ENCODE assay signal across 21 mouse cellular contexts in the genomic region with DNA sequence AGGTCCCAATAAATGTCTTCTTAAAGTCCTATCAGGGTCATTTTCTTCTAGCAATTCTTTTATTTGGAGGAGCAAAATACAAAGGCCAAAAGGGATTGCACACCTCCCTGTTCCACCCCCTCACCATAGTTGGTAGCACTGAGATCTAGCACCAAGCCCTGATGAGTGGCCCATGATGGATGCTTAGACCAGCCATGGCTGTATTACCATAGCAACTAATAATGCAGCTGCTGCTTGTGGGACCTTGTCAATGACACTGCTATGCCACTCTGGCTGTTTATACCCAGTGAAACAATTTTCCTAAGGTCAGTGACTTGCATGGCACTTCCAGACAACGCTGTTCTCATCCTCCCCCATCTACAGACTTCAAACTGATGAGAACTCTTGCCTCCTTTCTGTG.
DNase-seq lines count a peak whose midpoint lies in the region; ATAC-seq and TF ChIP-seq lines count a peak whose summit lies in the region.
"Had no signal": no experiment of that assay in that cellular context is flagged by ENCODE, and none has a peak within 500 bp of the region (broad histone marks: within the 10 kb centered on the region; RNA-seq: fewer than 3 reads in every experiment).

No protein-coding gene starts in this region.

- TF ChIP-seq EP300 in MEL (IDR thresholded peaks at IDR 0.05; ENCODE audit: low read depth in 1 of 2, low read length in 2 of 2): no peak

- peaks cover 28% of the 10 kb centered on the region for H3K4me1 ChIP-seq in hindbrain, embryonic 15.5 days (replicated peaks)
- peaks cover 47% of the 10 kb centered on the region for H3K4me1 ChIP-seq in hindbrain, embryonic 13.5 days (replicated peaks)
- peaks cover 25% of the 10 kb centered on the region for H3K4me1 ChIP-seq in midbrain, embryonic 13.5 days (replicated peaks)
- no peaks in the 10 kb centered on the region for H3K4me1 ChIP-seq in midbrain, postnatal 0 days (ENCODE audit: insufficient read depth, low read length)
- peaks cover 41 to 58% of the 10 kb centered on the region in 2 experiments for H3K4me1 ChIP-seq in MEL (ENCODE audit: control insufficient read depth in 1 of 2, insufficient read depth in 2 of 2, low read length in 2 of 2)
- H3K4me1 ChIP-seq: embryonic facial prominence, embryonic 10.5 days; embryonic facial prominence, embryonic 12.5 days had no signal

- no peak for TF ChIP-seq RAD21 in MEL (IDR thresholded peaks at IDR 0.05; ENCODE audit: low read depth, low read length)

- DNase-seq in layer of hippocampus, adult 2 months (ENCODE audit: low spot score in 2 of 2): no peak
- no peak for DNase-seq in layer of hippocampus, postnatal 36 days
- DNase-seq in midbrain, postnatal 0 days (ENCODE audit: low spot score): no peak
- no peak for DNase-seq in MEL (ENCODE audit: low read depth, low spot score)
- DNase-seq in gastrocnemius, postnatal 36 days: no peak
- DNase-seq: adrenal gland, adult 8-10 months; adrenal gland, postnatal 14 days; adrenal gland, postnatal 36 days; cerebellum, adult 11-12 months; cerebellum, adult 2 months; cerebellum, adult 9-10 months; cerebellum, postnatal 25 days had no signal

- no peak overlapping the region for H3K9ac ChIP-seq in hindbrain, embryonic 15.5 days
- no peak overlapping the region for H3K9ac ChIP-seq in hindbrain, embryonic 13.5 days
- no peak overlapping the region for H3K9ac ChIP-seq in midbrain, embryonic 13.5 days (replicated peaks)
- H3K9ac ChIP-seq in midbrain, postnatal 0 days (replicated peaks; ENCODE audit: low read length, poor library complexity, severe bottlenecking): no peak overlapping the region
- no peak overlapping the region for H3K9ac ChIP-seq in MEL (ENCODE audit: control insufficient read depth, low read depth, low read length, poor library complexity, severe bottlenecking)
- H3K9ac ChIP-seq: embryonic facial prominence, embryonic 12.5 days; forebrain, embryonic 13.5 days; forebrain, embryonic 15.5 days had no signal

- H3K36me3 ChIP-seq in hindbrain, embryonic 15.5 days: no peaks in the 10 kb centered on the region
- no peaks in the 10 kb centered on the region for H3K36me3 ChIP-seq in hindbrain, embryonic 13.5 days
- peaks cover 11% of the 10 kb centered on the region for H3K36me3 ChIP-seq in midbrain, embryonic 13.5 days
- H3K36me3 ChIP-seq in midbrain, postnatal 0 days (ENCODE audit: insufficient read depth, low read length): peaks cover 6% of the 10 kb centered on the region; the same call in 1 of the 2 replicates
- H3K36me3 ChIP-seq in MEL (ENCODE audit: control insufficient read depth in 1 of 2, insufficient read depth in 2 of 2, low read length in 2 of 2): peaks cover 0 to 57% of the 10 kb centered on the region in 2 experiments; a peak in 2 of 4 replicates
- H3K36me3 ChIP-seq: forebrain, embryonic 15.5 days had no signal

- TF ChIP-seq POLR2A in MEL (IDR thresholded peaks at IDR 0.05; ENCODE audit: control insufficient read depth in 1 of 2, insufficient read depth in 1 of 2, low read depth in 1 of 2, low read length in 2 of 2, poor library complexity in 1 of 2): no peak

- H3K4me2 ChIP-seq in hindbrain, embryonic 15.5 days: no peak overlapping the region
- no peak overlapping the region for H3K4me2 ChIP-seq in hindbrain, embryonic 13.5 days
- H3K4me2 ChIP-seq in midbrain, embryonic 13.5 days (replicated peaks): no peak overlapping the region
- H3K4me2 ChIP-seq in midbrain, postnatal 0 days (ENCODE audit: low read depth, low read length, poor library complexity, severe bottlenecking): no peak overlapping the region
- H3K4me2 ChIP-seq: embryonic facial prominence, embryonic 12.5 days; forebrain, embryonic 13.5 days; forebrain, embryonic 15.5 days had no signal

- TF ChIP-seq CTCF in layer of hippocampus, adult 2 months (conservative IDR thresholded peaks at IDR 0.05): no peak
- no peak for TF ChIP-seq CTCF in midbrain, postnatal 0 days (IDR thresholded peaks at IDR 0.05)
- no peak for TF ChIP-seq CTCF in MEL (IDR thresholded peaks at IDR 0.05 in 2 of 3, conservative IDR thresholded peaks at IDR 0.05 in 1 of 3; ENCODE audit: control insufficient read depth in 1 of 3, insufficient read depth in 1 of 3, low read depth in 2 of 3, low read length in 3 of 3, poor library complexity in 1 of 3, severe bottlenecking in 1 of 3)

- H3K27ac ChIP-seq in hindbrain, embryonic 15.5 days (replicated peaks): no peak overlapping the region
- no peak overlapping the region for H3K27ac ChIP-seq in hindbrain, embryonic 13.5 days
- H3K27ac ChIP-seq in layer of hippocampus, adult 2 months: peak overlapping the region; percentile 18; the same call in 1 of the 2 replicates
- no peak overlapping the region for H3K27ac ChIP-seq in midbrain, embryonic 13.5 days
- H3K27ac ChIP-seq in midbrain, postnatal 0 days (ENCODE audit: low read depth, low read length): no peak overlapping the region
- peak overlapping the region; percentile 76 for H3K27ac ChIP-seq in MEL (ENCODE audit: control insufficient read depth, low read depth, low read length)
- H3K27ac ChIP-seq: embryonic facial prominence, embryonic 10.5 days; embryonic facial prominence, embryonic 12.5 days; forebrain, embryonic 13.5 days; forebrain, embryonic 15.5 days had no signal

- ATAC-seq in hindbrain, embryonic 15.5 days (ENCODE audit: low FRiP score, low read depth): peak; percentile 53; the same call in 1 of the 2 replicates
- no peak for ATAC-seq in hindbrain, embryonic 13.5 days (ENCODE audit: low FRiP score)
- ATAC-seq in midbrain, embryonic 13.5 days: 0 out of 2 replicates have a peak, but pooled peaks have one; percentile 47
- no peak for ATAC-seq in midbrain, postnatal 0 days (ENCODE audit: low FRiP score)
- ATAC-seq: activated CD4-positive, CD25-positive, alpha-beta regulatory T cell, adult 4 months; forebrain, embryonic 13.5 days; Patski had no signal

- intact Hi-C loops in gastrocnemius, postnatal 36 days (cut with DNase I): no loop called here

- WGBS in hindbrain, embryonic 15.5 days: 50% methylated on average over 1 of the region's 1 CpGs
- 57% methylated on average over 1 of the region's 1 CpGs for WGBS in hindbrain, embryonic 13.5 days
- 79% methylated on average over 1 of the region's 1 CpGs for WGBS in midbrain, embryonic 13.5 days
- 79% methylated on average over 1 of the region's 1 CpGs for WGBS in midbrain, postnatal 0 days

- H3K9me3 ChIP-seq in hindbrain, embryonic 15.5 days: no peaks in the 10 kb centered on the region
- H3K9me3 ChIP-seq in hindbrain, embryonic 13.5 days: no peaks in the 10 kb centered on the region
- no peaks in the 10 kb centered on the region for H3K9me3 ChIP-seq in midbrain, embryonic 13.5 days
- no peaks in the 10 kb centered on the region for H3K9me3 ChIP-seq in midbrain, postnatal 0 days (ENCODE audit: low read length)
- H3K9me3 ChIP-seq in MEL (replicated peaks; ENCODE audit: insufficient read depth, low read length): no peaks in the 10 kb centered on the region
- H3K9me3 ChIP-seq: embryonic facial prominence, embryonic 10.5 days; embryonic facial prominence, embryonic 12.5 days; forebrain, embryonic 13.5 days; forebrain, embryonic 15.5 days had no signal

- no peak overlapping the region for H3K4me3 ChIP-seq in hindbrain, embryonic 15.5 days
- no peak overlapping the region for H3K4me3 ChIP-seq in hindbrain, embryonic 13.5 days
- no peak overlapping the region for H3K4me3 ChIP-seq in layer of hippocampus, adult 2 months
- no peak overlapping the region for H3K4me3 ChIP-seq in midbrain, embryonic 13.5 days (replicated peaks)
- H3K4me3 ChIP-seq in midbrain, postnatal 0 days (ENCODE audit: low read depth, low read length): no peak overlapping the region
- H3K4me3 ChIP-seq in MEL (ENCODE audit: control insufficient read depth in 1 of 2, insufficient read depth in 1 of 2, low read depth in 2 of 2, low read length in 2 of 2): no peak overlapping the region
- H3K4me3 ChIP-seq: embryonic facial prominence, embryonic 10.5 days; embryonic facial prominence, embryonic 12.5 days; forebrain, embryonic 13.5 days; forebrain, embryonic 15.5 days had no signal

- no peaks in the 10 kb centered on the region for H3K27me3 ChIP-seq in hindbrain, embryonic 15.5 days
- H3K27me3 ChIP-seq in hindbrain, embryonic 13.5 days: no peaks in the 10 kb centered on the region
- no peaks in the 10 kb centered on the region for H3K27me3 ChIP-seq in midbrain, embryonic 13.5 days
- no peaks in the 10 kb centered on the region for H3K27me3 ChIP-seq in midbrain, postnatal 0 days (ENCODE audit: insufficient read depth, low read length)
- no peaks in the 10 kb centered on the region for H3K27me3 ChIP-seq in MEL (ENCODE audit: control insufficient read depth in 1 of 2, insufficient read depth in 2 of 2, low read length in 2 of 2)
- H3K27me3 ChIP-seq: embryonic facial prominence, embryonic 12.5 days; forebrain, embryonic 13.5 days; forebrain, embryonic 15.5 days; Patski had no signal

- H3K79me2 ChIP-seq in MEL (ENCODE audit: control insufficient read depth, insufficient read depth, low read length, poor library complexity): no peaks in the 10 kb centered on the region

TF ChIP-seq in MEL, 35 proteins besides CTCF, POLR2A, EP300 and RAD21:
- TF ChIP-seq USF2 (IDR thresholded peaks at IDR 0.05; ENCODE audit: borderline replicate concordance in 1 of 2, insufficient read depth in 1 of 2, low read depth in 1 of 2, low read length in 2 of 2): no peak
- no peak for TF ChIP-seq MYC (IDR thresholded peaks at IDR 0.05; ENCODE audit: low read depth, low read length)
- no peak for TF ChIP-seq ETS1 (IDR thresholded peaks at IDR 0.05; ENCODE audit: low read depth, low read length)
- TF ChIP-seq SIN3A (IDR thresholded peaks at IDR 0.05; ENCODE audit: low read length): no peak
- no peak for TF ChIP-seq KAT2A (conservative IDR thresholded peaks at IDR 0.05; ENCODE audit: low read depth, low read length)
- no peak for TF ChIP-seq MAFK (IDR thresholded peaks at IDR 0.05; ENCODE audit: borderline replicate concordance, low read depth, low read length)
- no peak for TF ChIP-seq ELF1 (IDR thresholded peaks at IDR 0.05; ENCODE audit: low read depth, low read length)
- no peak for TF ChIP-seq MEF2A (IDR thresholded peaks at IDR 0.05; ENCODE audit: extremely low read depth, insufficient replicate concordance, low read depth, low read length, poor library complexity, severe bottlenecking)
- TF ChIP-seq MAX (IDR thresholded peaks at IDR 0.05; ENCODE audit: low read length): no peak
- no peak for TF ChIP-seq MXI1 (IDR thresholded peaks at IDR 0.05; ENCODE audit: low read depth, low read length)
- TF ChIP-seq RCOR1 (IDR thresholded peaks at IDR 0.05; ENCODE audit: low read depth, low read length): no peak
- TF ChIP-seq ZKSCAN1 (IDR thresholded peaks at IDR 0.05; ENCODE audit: low read depth, low read length): no peak
- TF ChIP-seq POLR2AphosphoS5 (IDR thresholded peaks at IDR 0.05; ENCODE audit: borderline replicate concordance, low read depth, low read length): no peak

Comparison
In these comparisons a context has a peak if more than half of its experiments do, and no peak if none do; other contexts are left out.
1. ATAC-seq: peak in hindbrain, embryonic 15.5 days (single experiment) and midbrain, embryonic 13.5 days (single experiment); none in hindbrain, embryonic 13.5 days (single experiment) and midbrain, postnatal 0 days (single experiment).
2. H3K27ac ChIP-seq: peak in layer of hippocampus, adult 2 months (single experiment) and MEL (single experiment); none in hindbrain, embryonic 15.5 days (single experiment), hindbrain, embryonic 13.5 days (single experiment), midbrain, embryonic 13.5 days (single experiment) and midbrain, postnatal 0 days (single experiment).